ENCODE assay signal across 10 mouse cellular contexts in the genomic region with DNA sequence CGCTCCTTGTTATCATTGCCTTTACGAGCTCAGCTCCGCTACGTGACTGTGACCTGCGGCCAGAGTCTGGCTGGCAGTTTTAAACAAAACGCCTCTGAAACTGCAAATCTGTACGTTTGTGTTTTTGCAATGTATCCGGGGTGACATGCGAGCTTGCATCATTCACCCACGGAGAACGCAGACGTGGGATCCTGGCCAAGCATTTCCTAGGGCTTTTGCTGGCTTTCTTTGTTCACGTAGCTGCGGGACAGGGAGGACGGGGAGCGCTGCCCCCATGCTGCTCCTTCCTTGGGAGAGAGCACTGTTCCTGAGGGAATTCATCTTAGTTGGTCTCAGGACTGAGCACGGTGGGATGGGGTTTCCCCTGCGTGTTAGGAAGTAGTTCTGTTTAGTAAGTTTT. TPM values are rescaled to one million over a fixed set of nuclear protein-coding genes. Genes with fewer than 3 reads are reported as not detected.
A peak's percentile ranks its signal among the peaks of the same experiment; 100 is the strongest.
DNase-seq lines count a peak whose midpoint lies in the region; ATAC-seq and TF ChIP-seq lines count a peak whose summit lies in the region.
"Had no signal": no experiment of that assay in that cellular context is flagged by ENCODE, and none has a peak within 500 bp of the region (broad histone marks: within the 10 kb centered on the region; RNA-seq: fewer than 3 reads in every experiment).

No protein-coding gene starts in this region.

- no peak for ATAC-seq in heart, embryonic 11.5 days (replicated peaks; ENCODE audit: insufficient number of reproducible peaks, low FRiP score, low TSS enrichment)
- ATAC-seq in liver, embryonic 13.5 days (ENCODE audit: low read depth): no peak

- TF ChIP-seq POLR2A in heart, adult 2 months (IDR thresholded peaks at IDR 0.05; ENCODE audit: insufficient read depth, low read depth, low read length): no peak
- TF ChIP-seq POLR2A in CH12.LX (IDR thresholded peaks at IDR 0.05; ENCODE audit: low read depth, low read length): no peak
- TF ChIP-seq POLR2A in embryonic fibroblast, embryonic 13.5 days (IDR thresholded peaks at IDR 0.05; ENCODE audit: low read depth, low read length): no peak

- no peaks in the 10 kb centered on the region for H3K27me3 ChIP-seq in heart, adult 2 months (ENCODE audit: control insufficient read depth, insufficient read depth, low read length)
- H3K27me3 ChIP-seq in heart, embryonic 11.5 days (ENCODE audit: control insufficient read depth, insufficient read depth, low read length): no peaks in the 10 kb centered on the region
- no peaks in the 10 kb centered on the region for H3K27me3 ChIP-seq in CH12.LX (replicated peaks)
- H3K27me3 ChIP-seq in liver, embryonic 13.5 days: no peaks in the 10 kb centered on the region

- in situ Hi-C loops in CH12.LX (cut with MboI; ENCODE audit: low pct_ligation_motif_present, low pct_unique_long_range_greater_than_20kb, low sequenced_read_pairs): loop anchor here (5.0 kb wide), 2 partner anchors 35 to 50 kb away; no protein-coding TSS in a partner anchor

- no peak overlapping the region; the same call in 1 of the 2 replicates for H3K4me2 ChIP-seq in heart, embryonic 11.5 days
- H3K4me2 ChIP-seq in CH12.LX (ENCODE audit: insufficient read depth, low read depth, poor library complexity, severe bottlenecking): no peak overlapping the region
- H3K4me2 ChIP-seq in liver, embryonic 13.5 days: peak overlapping the region; percentile 80

- WGBS in heart, adult 2 months: 33% methylated on average over 18 of the region's 18 CpGs
- WGBS in heart, embryonic 11.5 days (ENCODE audit: insufficient replicate concordance): 72% methylated on average over 18 of the region's 18 CpGs
- 86% methylated on average over 18 of the region's 18 CpGs for WGBS in liver, embryonic 13.5 days (ENCODE audit: insufficient replicate concordance)

- peaks cover 31% of the 10 kb centered on the region for H3K36me3 ChIP-seq in heart, adult 2 months (ENCODE audit: control insufficient read depth, insufficient read depth, low read length)
- peaks cover 3% of the 10 kb centered on the region; the same call in 1 of the 2 replicates for H3K36me3 ChIP-seq in heart, embryonic 11.5 days (ENCODE audit: control insufficient read depth, insufficient read depth, low read length)
- H3K36me3 ChIP-seq in CH12.LX (replicated peaks in 1 of 2; ENCODE audit: control insufficient read depth in 1 of 2, insufficient read depth in 1 of 2, low read length in 1 of 2): peaks cover 7 to 44% of the 10 kb centered on the region in 2 experiments
- H3K36me3 ChIP-seq in liver, embryonic 13.5 days: peaks cover 26% of the 10 kb centered on the region

- TF ChIP-seq RAD21 in CH12.LX (IDR thresholded peaks at IDR 0.05; ENCODE audit: low read depth, low read length): no peak

- no peak for TF ChIP-seq CTCF in heart, adult 2 months (IDR thresholded peaks at IDR 0.05)
- no peak for TF ChIP-seq CTCF in CH12.LX (conservative IDR thresholded peaks at IDR 0.05 in 1 of 2, IDR thresholded peaks at IDR 0.05 in 1 of 2; ENCODE audit: low read depth in 2 of 2, low read length in 2 of 2)
- TF ChIP-seq CTCF in embryonic fibroblast, embryonic 13.5 days (IDR thresholded peaks at IDR 0.05; ENCODE audit: borderline replicate concordance, insufficient read depth, low read length): no peak

- peak overlapping the region; percentile 64 for H3K9ac ChIP-seq in heart, adult 2 months (ENCODE audit: low read depth, low read length)
- H3K9ac ChIP-seq in heart, embryonic 11.5 days (ENCODE audit: low read depth, low read length): no peak overlapping the region
- H3K9ac ChIP-seq in CH12.LX (ENCODE audit: insufficient read depth, low read depth): no peak overlapping the region
- no peak overlapping the region for H3K9ac ChIP-seq in liver, embryonic 13.5 days

- peak overlapping the region; percentile 100 for H3K27ac ChIP-seq in heart, adult 2 months
- H3K27ac ChIP-seq in heart, embryonic 11.5 days (ENCODE audit: low read depth, low read length): no peak overlapping the region
- no peak overlapping the region for H3K27ac ChIP-seq in CH12.LX (ENCODE audit: insufficient read depth, low read depth)
- H3K27ac ChIP-seq in embryonic fibroblast, embryonic 13.5 days (ENCODE audit: insufficient read depth, low read length): peak overlapping the region; percentile 24; the same call in 1 of the 2 replicates
- 0 out of 2 replicates have a peak overlapping the region, but pooled peaks have one; percentile 99 for H3K27ac ChIP-seq in liver, embryonic 13.5 days

- H3K79me2 ChIP-seq in heart, adult 2 months (replicated peaks; ENCODE audit: control insufficient read depth, insufficient read depth, low read length): peaks cover 12% of the 10 kb centered on the region
- H3K79me2 ChIP-seq in CH12.LX (replicated peaks; ENCODE audit: control insufficient read depth, extremely low read depth, insufficient read depth, poor library complexity, severe bottlenecking): no peaks in the 10 kb centered on the region

- peaks cover 3% of the 10 kb centered on the region; the same call in 1 of the 2 replicates for H3K9me3 ChIP-seq in heart, embryonic 11.5 days (replicated peaks; ENCODE audit: control insufficient read depth, low read length)
- H3K9me3 ChIP-seq in CH12.LX (replicated peaks; ENCODE audit: low read length): peaks cover 4% of the 10 kb centered on the region
- peaks cover 4% of the 10 kb centered on the region; the same call in 1 of the 2 replicates for H3K9me3 ChIP-seq in liver, embryonic 13.5 days (replicated peaks)

- H3K4me1 ChIP-seq in heart, adult 2 months (ENCODE audit: control insufficient read depth, insufficient read depth, low read length): peaks cover 35% of the 10 kb centered on the region
- H3K4me1 ChIP-seq in heart, embryonic 11.5 days (ENCODE audit: control insufficient read depth, insufficient read depth, low read length): peaks cover 60% of the 10 kb centered on the region
- H3K4me1 ChIP-seq in CH12.LX (ENCODE audit: control insufficient read depth in 1 of 2, insufficient read depth in 2 of 2): peaks cover 34 to 73% of the 10 kb centered on the region in 2 experiments
- peaks cover 30% of the 10 kb centered on the region for H3K4me1 ChIP-seq in embryonic fibroblast, embryonic 13.5 days (ENCODE audit: control insufficient read depth, insufficient read depth, low read length)
- H3K4me1 ChIP-seq in liver, embryonic 13.5 days (replicated peaks): peaks cover 82% of the 10 kb centered on the region

- peak overlapping the region; percentile 99 for H3K4me3 ChIP-seq in heart, adult 2 months
- no peak overlapping the region for H3K4me3 ChIP-seq in heart, embryonic 11.5 days (ENCODE audit: low read depth, low read length)
- H3K4me3 ChIP-seq in CH12.LX (replicated peaks in 1 of 3; ENCODE audit: low read depth in 2 of 3, low read length in 2 of 3, poor library complexity in 1 of 3): no peak overlapping the region
- H3K4me3 ChIP-seq in embryonic fibroblast, embryonic 13.5 days (ENCODE audit: insufficient read depth, low read length): peak overlapping the region; percentile 75
- H3K4me3 ChIP-seq in liver, embryonic 13.5 days (replicated peaks): peak overlapping the region; percentile 98

- intact Hi-C loops in heart, adult 2 months (cut with DNase I): loop anchor here (2.0 kb wide), 1 partner anchor 17 kb away; no protein-coding TSS in a partner anchor

- TF ChIP-seq EP300 in heart, adult 2 months (IDR thresholded peaks at IDR 0.05; ENCODE audit: insufficient read depth, low read depth, low read length): 0 out of 2 replicates have a peak, but pooled peaks have one; percentile 13
- no peak for TF ChIP-seq EP300 in CH12.LX (IDR thresholded peaks at IDR 0.05; ENCODE audit: low read length)

- peak; percentile 39 to 52 for DNase-seq in heart, adult 2 months
- DNase-seq in CH12.LX (ENCODE audit: extremely low read depth): no peak
- DNase-seq in liver, embryonic 13.5 days: no peak
- DNase-seq in adrenal gland, adult 18-20 months (ENCODE audit: low spot score in 2 of 2): no peak
- no peak for DNase-seq in urinary bladder, postnatal 14 days (ENCODE audit: low spot score)
- no peak for DNase-seq in right cerebral cortex, postnatal 10 days (ENCODE audit: low spot score in 2 of 2)
- DNase-seq: kidney, adult 9 months; right cerebral cortex, postnatal 25 days had no signal

- dilution Hi-C loops in CH12.LX (cut with MboI; ENCODE audit: extremely low pct_ligation_motif_present, extremely low pct_unique_long_range_greater_than_20kb, low sequenced_read_pairs): no loop called here

TF ChIP-seq in CH12.LX, 34 proteins besides CTCF, POLR2A, EP300 and RAD21:
- TF ChIP-seq TCF12 (IDR thresholded peaks at IDR 0.05; ENCODE audit: low read depth, low read length) (no peak), CHD2 (IDR thresholded peaks at IDR 0.05; ENCODE audit: low read length) (no peak), MXI1 (IDR thresholded peaks at IDR 0.05; ENCODE audit: low read depth, low read length) (0 out of 2 replicates have a peak, but pooled peaks have one; percentile 11), NRF1 (IDR thresholded peaks at IDR 0.05; ENCODE audit: low read depth, low read length) (no peak), ELF1 (IDR thresholded peaks at IDR 0.05; ENCODE audit: low read depth, low read length) (no peak), MYC (IDR thresholded peaks at IDR 0.05; ENCODE audit: low read depth, low read length) (no peak), MAFK (IDR thresholded peaks at IDR 0.05; ENCODE audit: insufficient replicate concordance, low read length) (no peak), SIN3A (IDR thresholded peaks at IDR 0.05; ENCODE audit: low read length) (no peak), ZC3H11A (IDR thresholded peaks at IDR 0.05; ENCODE audit: low read depth, low read length) (no peak)

RNA-seq across cellular contexts. Expression of a gene that starts 2.4 kb away (rescaled TPM):
- 10 to 100 TPM; 65.4 to 89.5 TPM for total RNA-seq in heart, adult 2 months (2021)
- 71.5 and 83.9 TPM in 2 replicates for polyA plus RNA-seq in heart, adult 2 months (2012; rRNA removed)
- 32.6 and 39.4 TPM in 2 replicates for polyA plus RNA-seq in heart, embryonic 11.5 days (2014; fragmentation: Nextera tagmentation; extraction: Ambion mirVana)
- total RNA-seq in CH12.LX (2012; rRNA removed) (17.9 and 28.2 TPM in 2 replicates), CH12.LX (2014; rRNA removed) (17.5 and 18.5 TPM in 2 replicates)
- 20.6 and 21.5 TPM in 2 replicates for polyA plus RNA-seq in CH12.LX (2012; ENCODE audit: insufficient read length, low read depth)
- polyA plus RNA-seq in embryonic fibroblast, embryonic 13.5 days (2011; ENCODE audit: insufficient read length, low read depth, missing spikeins): 65.7 and 70.4 TPM in 2 replicates
- polyA plus RNA-seq in liver, embryonic 13.5 days (2015; fragmentation: Nextera tagmentation; extraction: Ambion mirVana): 19.7 and 23.2 TPM in 2 replicates
- 100 to 1,000 TPM; 106 to 159 TPM for total RNA-seq in adrenal gland, adult 18-20 months (2021)

Comparison
In these comparisons a context has a peak if more than half of its experiments do, and no peak if none do; other contexts are left out.
1. H3K27ac ChIP-seq: peak in heart, adult 2 months (single experiment), embryonic fibroblast, embryonic 13.5 days (single experiment) and liver, embryonic 13.5 days (single experiment); none in heart, embryonic 11.5 days (single experiment) and CH12.LX (single experiment).
2. H3K4me3 ChIP-seq: peak in heart, adult 2 months (single experiment), embryonic fibroblast, embryonic 13.5 days (single experiment) and liver, embryonic 13.5 days (single experiment); none in heart, embryonic 11.5 days (single experiment) and CH12.LX (0 of 3).
3. DNase-seq: peak in heart, adult 2 months (2 of 2); none in CH12.LX (single experiment), liver, embryonic 13.5 days (single experiment), adrenal gland, adult 18-20 months (0 of 2), urinary bladder, postnatal 14 days (single experiment) and right cerebral cortex, postnatal 10 days (0 of 2).